Mouse (Mus musculus): ENCODE measurements around the gene Smc3. TPM values are rescaled to one million over a fixed set of nuclear protein-coding genes. Genes with fewer than 3 reads are reported as not detected.

The Smc3 gene
- polyA plus RNA-seq, 2 experiments, result 42.4 to 60.8 TPM

DNA sequence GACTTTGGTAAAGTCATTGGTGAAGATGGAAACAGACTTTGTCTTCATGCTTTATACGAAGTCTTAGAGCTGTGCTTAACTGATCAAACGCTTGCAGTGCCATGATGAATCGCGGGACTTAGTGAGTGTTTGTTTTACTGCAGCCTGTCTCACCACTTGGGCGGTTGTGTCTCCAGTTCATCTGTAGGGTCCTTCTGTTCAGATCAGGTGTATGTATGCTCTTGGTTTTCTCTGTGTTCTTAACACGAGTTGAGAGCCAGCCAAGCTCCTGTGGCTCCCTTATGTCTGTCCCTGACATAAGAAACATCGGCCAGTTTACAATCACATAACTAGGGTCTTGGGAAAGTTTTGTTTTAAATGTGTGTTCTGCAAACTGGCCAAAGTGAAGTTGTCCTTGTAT is 79.8 kb downstream of the Smc3 start:
- 83% methylated on average over 7 of the region's 7 CpGs for WGBS
- no peak overlapping the region for H3K4me3 ChIP-seq (replicated peaks; ENCODE audit: low read length)
- no peak overlapping the region for H3K4me2 ChIP-seq (replicated peaks; ENCODE audit: low read depth, low read length, severe bottlenecking)
- ATAC-seq (ENCODE audit: low FRiP score, low read depth), result no peak
- H3K36me3 ChIP-seq (ENCODE audit: control insufficient read depth, insufficient read depth, low read length), result no peaks in the 10 kb centered on the region
- H3K9ac ChIP-seq (ENCODE audit: low read depth, low read length, severe bottlenecking), result no peak overlapping the region
- no peak for TF ChIP-seq POLR2A (IDR thresholded peaks at IDR 0.05; ENCODE audit: borderline replicate concordance, extremely low read depth, insufficient read depth, insufficient read length)
- peaks cover 51% of the 10 kb centered on the region for H3K27me3 ChIP-seq (ENCODE audit: control insufficient read depth, insufficient read depth, low read length)
- no peak for DNase-seq (ENCODE audit: low spot score)
- peaks cover 31% of the 10 kb centered on the region for H3K4me1 ChIP-seq (ENCODE audit: control insufficient read depth, insufficient read depth, low read length)
- H3K27ac ChIP-seq (replicated peaks; ENCODE audit: low read depth, low read length), result no peak overlapping the region
- H3K9me3 ChIP-seq (ENCODE audit: control insufficient read depth, low read length), result no peaks in the 10 kb centered on the region

- ATAC-seq (ENCODE audit: low FRiP score, low read depth) (peak; percentile 16; the same call in 1 of the 2 replicates), DNase-seq (ENCODE audit: low spot score) (no peak)
- Histone ChIP-seq H3K4me2 (replicated peaks; ENCODE audit: low read depth, low read length, severe bottlenecking) (0 out of 2 replicates have a peak overlapping the region, but pooled peaks have one; percentile 10), H3K36me3 (ENCODE audit: control insufficient read depth, insufficient read depth, low read length) (no peaks in the 10 kb centered on the region), H3K9ac (ENCODE audit: low read depth, low read length, severe bottlenecking) (no peak overlapping the region), H3K27me3 (ENCODE audit: control insufficient read depth, insufficient read depth, low read length) (peaks cover 26% of the 10 kb centered on the region), H3K27ac (replicated peaks; ENCODE audit: low read depth, low read length) (no peak overlapping the region), H3K4me1 (ENCODE audit: control insufficient read depth, insufficient read depth, low read length) (peaks cover 18% of the 10 kb centered on the region), H3K4me3 (replicated peaks; ENCODE audit: low read length) (no peak overlapping the region), H3K9me3 (ENCODE audit: control insufficient read depth, low read length) (no peaks in the 10 kb centered on the region)
- WGBS, result 23% methylated on average over 8 of the region's 8 CpGs
- no peak for TF ChIP-seq POLR2A (IDR thresholded peaks at IDR 0.05; ENCODE audit: borderline replicate concordance, extremely low read depth, insufficient read depth, insufficient read length)
Observed at GRCm38 (mm10) chr19:53682427-53682826, 82.2 kb downstream of the Smc3 start.

DNA sequence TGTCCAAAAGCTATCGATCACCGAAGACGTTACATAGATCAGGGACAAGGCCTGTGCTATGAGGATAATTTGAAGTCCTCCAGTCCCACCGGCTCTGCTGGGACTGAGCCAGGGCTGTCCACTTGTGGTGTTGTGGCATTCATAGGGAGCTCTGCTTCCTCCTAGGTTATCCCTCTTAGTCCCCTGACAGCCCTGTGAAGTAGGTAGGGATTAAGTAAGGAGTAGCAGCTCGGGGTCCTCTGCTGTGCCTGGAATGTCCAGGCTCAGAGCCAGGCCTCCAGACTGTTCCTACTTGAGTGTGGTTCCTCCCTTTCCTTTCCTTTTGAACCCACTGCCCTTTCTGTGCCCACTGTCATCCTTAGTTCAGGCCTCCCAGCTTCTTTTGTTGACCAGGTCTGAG is 87.4 kb downstream of the Smc3 start:
- Histone ChIP-seq H3K27ac (replicated peaks; ENCODE audit: low read depth, low read length) (no peak overlapping the region), H3K27me3 (ENCODE audit: control insufficient read depth, insufficient read depth, low read length) (peaks cover under 1% of the 10 kb centered on the region; the same call in 1 of the 2 replicates), H3K9me3 (ENCODE audit: control insufficient read depth, low read length) (no peaks in the 10 kb centered on the region; the same call in 1 of the 2 replicates), H3K9ac (ENCODE audit: low read depth, low read length, severe bottlenecking) (no peak overlapping the region), H3K36me3 (ENCODE audit: control insufficient read depth, insufficient read depth, low read length) (no peaks in the 10 kb centered on the region), H3K4me3 (replicated peaks; ENCODE audit: low read length) (no peak overlapping the region), H3K4me2 (replicated peaks; ENCODE audit: low read depth, low read length, severe bottlenecking) (no peak overlapping the region), H3K4me1 (ENCODE audit: control insufficient read depth, insufficient read depth, low read length) (peaks cover 8% of the 10 kb centered on the region)
- 87% methylated on average over 5 of the region's 5 CpGs for WGBS
- DNase-seq (ENCODE audit: low spot score) (no peak), ATAC-seq (ENCODE audit: low FRiP score, low read depth) (no peak)
- no peak for TF ChIP-seq POLR2A (IDR thresholded peaks at IDR 0.05; ENCODE audit: borderline replicate concordance, extremely low read depth, insufficient read depth, insufficient read length)

- no peak overlapping the region for H3K4me2 ChIP-seq (replicated peaks; ENCODE audit: low read depth, low read length, severe bottlenecking)
- ATAC-seq (ENCODE audit: low FRiP score, low read depth) (no peak), DNase-seq (ENCODE audit: low spot score) (no peak)
- no peak overlapping the region for H3K9ac ChIP-seq (ENCODE audit: low read depth, low read length, severe bottlenecking)
- WGBS, result 71% methylated on average over 10 of the region's 10 CpGs
- no peaks in the 10 kb centered on the region for H3K36me3 ChIP-seq (ENCODE audit: control insufficient read depth, insufficient read depth, low read length)
- no peaks in the 10 kb centered on the region for H3K4me1 ChIP-seq (ENCODE audit: control insufficient read depth, insufficient read depth, low read length)
- TF ChIP-seq POLR2A (IDR thresholded peaks at IDR 0.05; ENCODE audit: borderline replicate concordance, extremely low read depth, insufficient read depth, insufficient read length), result no peak
- H3K4me3 ChIP-seq (replicated peaks; ENCODE audit: low read length), result no peak overlapping the region
- H3K27me3 ChIP-seq (ENCODE audit: control insufficient read depth, insufficient read depth, low read length), result no peaks in the 10 kb centered on the region
- H3K9me3 ChIP-seq (ENCODE audit: control insufficient read depth, low read length), result no peaks in the 10 kb centered on the region; the same call in 1 of the 2 replicates
- H3K27ac ChIP-seq (replicated peaks; ENCODE audit: low read depth, low read length), result no peak overlapping the region
Observed at GRCm38 (mm10) chr19:53690816-53691215, 90.6 kb downstream of the Smc3 start.

GRCm38 (mm10) chr19:53694020-53694419 is 93.8 kb downstream of the Smc3 start:
- ATAC-seq (ENCODE audit: low FRiP score, low read depth) (no peak), DNase-seq (ENCODE audit: low spot score) (no peak)
- no peak for TF ChIP-seq POLR2A (IDR thresholded peaks at IDR 0.05; ENCODE audit: borderline replicate concordance, extremely low read depth, insufficient read depth, insufficient read length)
- H3K27me3 ChIP-seq (ENCODE audit: control insufficient read depth, insufficient read depth, low read length), result no peaks in the 10 kb centered on the region
- H3K27ac ChIP-seq (replicated peaks; ENCODE audit: low read depth, low read length), result no peak overlapping the region
- H3K36me3 ChIP-seq (ENCODE audit: control insufficient read depth, insufficient read depth, low read length), result no peaks in the 10 kb centered on the region
- H3K4me1 ChIP-seq (ENCODE audit: control insufficient read depth, insufficient read depth, low read length), result 0 out of 2 replicates have a peak, but pooled peaks cover 4% of the 10 kb centered on the region
- H3K9me3 ChIP-seq (ENCODE audit: control insufficient read depth, low read length), result no peaks in the 10 kb centered on the region
- 15% methylated on average over 1 of the region's 1 CpGs for WGBS
- no peak overlapping the region for H3K9ac ChIP-seq (ENCODE audit: low read depth, low read length, severe bottlenecking)
- H3K4me2 ChIP-seq (replicated peaks; ENCODE audit: low read depth, low read length, severe bottlenecking), result no peak overlapping the region
- H3K4me3 ChIP-seq (replicated peaks; ENCODE audit: low read length), result no peak overlapping the region

Other genes with a start within 250 kb of the Smc3 start
- gene Gm10197, start 228.6 kb upstream of the Smc3 start, polyA plus RNA-seq (2012; rRNA removed), result not detected in 2 replicates
- gene Gm10197, start 228.6 kb upstream of the Smc3 start, polyA plus RNA-seq (2014; fragmentation: Nextera tagmentation; extraction: Ambion mirVana), result 4.4 TPM in 1 of 2 replicates, not detected in the other
- gene Smndc1, start 209.8 kb upstream of the Smc3 start, polyA plus RNA-seq (2012; rRNA removed), result 25.6 and 33.9 TPM in 2 replicates
- gene Smndc1, start 209.8 kb upstream of the Smc3 start, polyA plus RNA-seq (2014; fragmentation: Nextera tagmentation; extraction: Ambion mirVana), result 38.6 and 40.3 TPM in 2 replicates
- gene Dusp5, start 71.3 kb upstream of the Smc3 start, polyA plus RNA-seq (2012; rRNA removed), result 1.9 and 2.7 TPM in 2 replicates
- gene Dusp5, start 71.3 kb upstream of the Smc3 start, polyA plus RNA-seq (2014; fragmentation: Nextera tagmentation; extraction: Ambion mirVana), result 1.1 and 2.2 TPM in 2 replicates
- 52.1 and 70.6 TPM in 2 replicates for gene Nutf2-ps1, start 11.3 kb upstream of the Smc3 start, polyA plus RNA-seq (2012; rRNA removed)
- gene Nutf2-ps1, start 11.3 kb upstream of the Smc3 start, polyA plus RNA-seq (2014; fragmentation: Nextera tagmentation; extraction: Ambion mirVana), result 288 and 300 TPM in 2 replicates
- 9.9 and 10.0 TPM in 2 replicates for gene Rbm20, start 76.9 kb downstream of the Smc3 start, polyA plus RNA-seq (2012; rRNA removed)
- gene Rbm20, start 76.9 kb downstream of the Smc3 start, polyA plus RNA-seq (2014; fragmentation: Nextera tagmentation; extraction: Ambion mirVana), result 5.5 and 6.9 TPM in 2 replicates

All from limb, embryonic 14.5 days (tissue).